Mouse (Mus musculus) kidney, adult 18-20 months (tissue): ENCODE data around the gene Mesp2.

Experiments used
- DNase-seq: peaks from one replicate; pipeline ENCODE4 v3.0.0; 2021

The Mesp2 gene

DNA sequence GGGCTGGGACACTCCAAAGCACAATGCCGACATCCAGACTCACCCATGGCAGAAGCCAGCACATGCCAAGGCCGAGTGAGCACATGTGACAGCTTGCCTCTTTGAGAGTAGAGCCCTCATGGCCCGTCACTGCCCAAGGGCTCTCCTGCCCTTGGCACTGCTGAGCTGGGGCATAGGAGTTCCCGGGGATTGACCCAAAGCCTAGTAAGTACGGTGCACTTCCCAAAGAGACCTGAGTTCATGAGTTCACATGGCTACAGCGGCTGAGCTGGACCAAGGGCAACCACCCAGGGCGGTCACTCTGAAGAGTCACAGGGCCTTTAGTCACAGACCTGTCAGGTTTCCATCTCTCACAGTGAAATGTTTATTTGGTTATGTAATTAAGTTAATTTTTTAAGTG lies 2.0 kb upstream of the Mesp2 start:
- DNase-seq: no peak

DNA sequence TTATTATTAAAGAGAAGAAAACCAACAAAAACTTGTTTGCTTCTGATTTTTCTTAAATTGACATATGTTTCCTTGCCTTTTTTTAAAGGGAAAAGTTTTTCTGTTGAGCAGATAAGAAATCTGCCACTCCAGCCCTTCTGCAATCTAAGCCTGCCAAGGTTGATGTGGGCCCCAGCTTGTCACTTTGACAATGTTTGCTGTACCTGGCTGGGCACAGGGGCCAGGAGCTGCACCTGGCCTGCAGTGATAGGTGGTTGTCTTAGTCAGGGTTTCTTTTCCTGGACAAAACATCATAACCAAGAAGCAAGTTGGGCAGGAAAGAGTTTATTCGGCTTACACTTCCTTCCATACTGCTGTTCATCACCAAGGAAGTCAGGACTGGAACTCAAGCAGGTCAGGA lies 2.9 kb downstream of the Mesp2 start:
- no peak for DNase-seq

DNA sequence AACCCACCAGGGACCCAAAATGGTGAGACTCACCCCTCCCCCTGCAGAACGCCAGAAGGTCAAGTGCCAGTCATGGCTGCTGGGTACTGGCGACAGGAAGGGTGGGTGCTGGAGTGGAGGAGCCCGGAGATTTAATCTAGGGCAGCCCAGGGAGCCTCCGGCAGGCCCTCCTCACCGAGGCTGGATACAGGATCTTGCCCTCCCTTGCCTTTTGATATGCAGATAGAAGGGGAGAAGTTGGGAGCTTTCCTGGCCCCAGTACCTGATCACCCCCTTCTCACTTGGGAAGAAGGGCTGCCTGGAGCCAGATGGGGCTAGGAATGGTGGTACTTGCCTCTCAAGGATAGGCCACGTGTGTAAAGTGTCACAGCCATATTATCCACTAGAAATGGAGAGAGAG lies 7.8 kb downstream of the Mesp2 start:
- DNase-seq: no peak

DNA sequence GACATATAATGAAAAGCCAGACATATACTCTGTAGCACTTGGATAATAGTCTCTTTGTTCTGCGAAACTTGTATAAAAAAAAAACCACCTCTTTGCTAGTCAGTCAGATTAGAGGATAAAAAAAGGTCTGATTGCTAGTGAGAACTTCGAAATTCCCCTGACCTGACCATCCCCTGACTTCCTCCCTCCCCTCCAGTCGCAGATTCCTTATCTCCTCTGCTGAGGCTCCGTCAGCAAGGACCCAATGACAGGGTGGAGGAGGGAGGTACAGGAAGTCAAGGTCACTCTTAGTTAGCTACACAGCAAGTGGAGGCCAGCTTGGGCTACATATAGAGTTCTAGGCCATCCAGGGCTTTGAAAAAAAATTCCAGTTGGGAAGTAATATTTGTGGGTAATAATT lies 9.0 kb downstream of the Mesp2 start:
- DNase-seq: no peak

DNA sequence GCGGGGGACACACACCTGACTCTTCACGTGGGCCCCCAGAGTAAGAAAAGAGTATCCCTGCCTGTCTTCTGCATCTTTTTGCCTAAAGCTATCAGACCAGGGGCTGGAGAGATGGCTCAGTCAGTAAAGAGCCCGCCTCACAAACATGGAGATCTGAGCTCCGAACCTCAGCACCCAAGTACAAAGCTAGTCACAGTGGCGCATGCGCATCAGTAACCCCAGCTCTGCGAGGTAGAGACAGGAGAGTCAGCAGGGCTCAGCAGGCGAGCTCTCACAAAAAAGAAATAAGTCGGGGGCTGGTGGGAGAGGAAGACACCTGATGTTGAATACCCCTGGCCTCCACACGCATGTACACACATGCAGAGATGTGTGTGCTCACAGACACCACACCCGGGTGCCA lies 9.5 kb downstream of the Mesp2 start:
- no peak for DNase-seq

DNA sequence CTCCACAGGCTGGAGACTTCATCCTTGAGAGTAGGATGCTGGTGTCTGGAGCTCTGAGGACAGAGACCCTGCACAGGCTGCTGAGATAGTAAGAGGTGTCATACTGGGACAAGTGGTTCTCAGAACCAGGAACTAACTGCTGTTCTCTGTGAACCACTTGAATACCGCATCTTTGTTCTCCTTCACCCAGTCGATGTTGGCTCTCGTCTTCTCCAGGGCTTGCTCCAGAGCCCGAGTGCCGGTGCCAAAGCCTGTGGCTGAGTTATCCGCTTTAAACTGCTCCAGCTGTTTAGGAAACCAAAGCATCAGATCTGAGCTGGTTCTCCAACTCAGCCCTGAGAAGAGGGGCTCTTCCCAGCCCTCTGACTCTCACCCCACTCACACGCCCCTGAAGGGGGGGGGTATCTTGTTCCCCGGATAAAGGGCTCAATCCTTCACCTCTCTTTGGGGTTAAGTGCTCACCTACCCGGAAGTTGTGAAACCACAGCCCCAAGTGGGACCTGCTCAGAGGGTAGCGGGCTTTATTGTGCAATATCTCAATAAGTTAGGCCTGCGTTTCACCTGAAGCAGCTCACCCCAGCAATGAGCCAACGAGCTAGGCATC lies 11.7 kb downstream of the Mesp2 start:
- DNase-seq: no peak

DNA sequence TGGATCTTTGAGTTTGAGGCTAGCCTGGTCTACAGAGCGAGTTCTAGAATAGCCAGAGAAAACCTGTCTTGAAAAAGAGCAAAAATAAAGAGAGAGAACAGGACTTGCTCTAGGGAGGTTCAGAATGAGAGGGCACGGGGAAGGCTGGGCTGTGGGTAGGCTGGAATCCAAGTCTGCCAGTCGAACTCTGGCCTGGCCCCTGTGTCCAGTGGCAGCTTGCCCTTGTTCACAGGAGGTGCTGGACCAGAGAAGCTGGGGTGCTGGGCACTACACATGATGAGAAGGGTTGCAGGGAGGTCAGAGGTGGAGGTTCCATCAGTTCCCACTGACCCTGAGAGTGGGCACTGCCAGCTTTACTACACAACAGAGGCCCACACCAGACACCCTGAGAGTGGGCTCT lies 17.8 kb downstream of the Mesp2 start:
- DNase-seq: peak; percentile 66

DNA sequence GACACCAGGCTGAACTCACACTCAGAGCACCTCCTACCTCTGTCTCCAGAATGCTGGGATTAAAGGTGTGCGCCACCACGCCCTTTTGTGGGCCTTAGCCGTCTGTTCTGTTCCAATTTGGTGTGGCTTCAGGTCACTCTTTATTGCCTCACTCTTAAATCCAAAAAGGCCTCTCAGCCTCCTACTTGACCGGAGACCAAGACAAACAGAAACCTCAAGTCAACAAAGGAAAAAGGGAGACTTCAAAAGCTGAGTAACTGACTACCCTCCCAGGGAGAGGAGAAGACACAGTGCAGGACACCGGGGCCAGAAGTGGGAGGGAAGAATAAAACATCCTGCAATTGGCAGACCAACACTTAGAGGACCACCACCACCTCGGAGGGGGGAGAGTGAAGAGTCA lies 20.6 kb downstream of the Mesp2 start:
- no peak for DNase-seq

DNA sequence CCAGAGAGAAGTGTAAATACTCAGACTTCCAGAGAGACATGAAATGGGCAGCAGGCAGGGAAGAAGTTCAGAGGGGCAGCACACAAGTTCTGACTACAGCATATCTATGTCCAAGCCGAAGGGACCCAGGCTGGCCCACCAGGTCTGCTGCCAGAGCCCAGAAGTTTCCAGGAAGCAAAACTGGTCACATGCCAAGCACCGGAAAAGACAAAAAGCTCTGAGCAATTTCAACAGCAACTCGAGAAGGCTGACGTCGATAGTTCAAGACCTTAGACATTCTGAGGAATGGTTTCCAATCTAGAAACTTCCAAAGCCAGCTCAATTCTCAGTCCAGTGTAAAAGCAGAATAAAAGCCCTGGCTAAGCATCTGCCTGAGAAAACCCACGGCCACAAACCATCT lies 21.1 kb downstream of the Mesp2 start:
- DNase-seq: peak; percentile 26

DNA sequence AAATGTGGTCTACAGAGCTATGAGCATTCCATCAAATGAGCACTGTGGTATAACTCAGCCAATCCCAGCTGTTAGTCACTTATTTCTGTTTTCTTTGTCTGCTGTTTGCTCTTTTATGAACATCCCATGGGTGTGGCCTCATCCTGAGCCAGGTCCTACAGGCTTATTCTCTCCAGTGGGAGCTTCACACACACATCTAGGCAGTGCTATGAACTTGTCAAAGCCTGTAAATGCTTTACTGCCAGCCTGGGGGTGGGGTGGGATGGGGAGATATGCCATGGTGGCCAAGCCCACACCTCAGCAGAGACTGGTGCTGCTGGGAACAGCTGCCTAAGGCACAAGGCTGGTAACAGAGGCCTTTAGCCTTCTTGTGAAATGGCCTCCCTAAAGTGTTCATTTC lies 22.5 kb downstream of the Mesp2 start:
- DNase-seq: no peak

DNA sequence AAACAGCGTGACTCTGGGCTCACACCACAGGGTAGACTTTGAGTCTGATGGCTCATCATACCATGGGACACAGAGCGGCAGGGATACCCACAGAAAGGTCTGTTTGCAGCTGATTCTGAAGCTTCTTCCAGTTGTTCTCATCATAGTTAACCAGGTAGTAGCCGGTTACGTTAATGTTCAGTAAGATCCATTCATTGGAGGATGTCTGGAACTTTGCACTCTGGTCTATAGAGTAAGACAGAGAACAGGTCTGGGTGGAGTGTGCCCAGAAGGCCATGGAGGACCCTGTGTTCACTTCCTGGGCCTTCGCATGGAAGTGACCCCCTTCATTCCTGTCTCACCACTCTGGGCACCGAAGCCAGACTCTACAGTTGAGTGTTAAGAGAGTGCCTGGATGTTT lies 24.7 kb downstream of the Mesp2 start:
- no peak for DNase-seq

DNA sequence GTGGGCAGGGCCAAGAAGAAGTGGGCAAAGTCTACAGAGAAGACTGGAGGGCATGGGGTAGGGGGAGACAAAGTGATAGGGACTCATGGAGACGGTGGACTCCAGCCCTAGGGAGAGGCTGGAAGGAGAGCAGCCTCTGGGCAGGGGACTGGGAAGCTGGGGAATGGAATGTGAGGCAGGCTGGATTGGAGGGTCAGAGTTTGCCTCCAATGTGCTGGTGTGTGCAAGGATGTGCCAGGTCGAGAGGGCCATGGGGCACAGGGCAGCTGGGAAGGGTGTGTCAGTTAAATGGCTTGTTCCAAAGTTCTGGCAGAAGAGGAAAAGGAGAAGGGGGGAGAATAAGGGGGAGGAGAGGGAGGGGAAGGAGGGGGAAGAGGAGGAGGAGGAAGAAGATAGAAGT lies 26.7 kb downstream of the Mesp2 start:
- peak; percentile 60 for DNase-seq

DNA sequence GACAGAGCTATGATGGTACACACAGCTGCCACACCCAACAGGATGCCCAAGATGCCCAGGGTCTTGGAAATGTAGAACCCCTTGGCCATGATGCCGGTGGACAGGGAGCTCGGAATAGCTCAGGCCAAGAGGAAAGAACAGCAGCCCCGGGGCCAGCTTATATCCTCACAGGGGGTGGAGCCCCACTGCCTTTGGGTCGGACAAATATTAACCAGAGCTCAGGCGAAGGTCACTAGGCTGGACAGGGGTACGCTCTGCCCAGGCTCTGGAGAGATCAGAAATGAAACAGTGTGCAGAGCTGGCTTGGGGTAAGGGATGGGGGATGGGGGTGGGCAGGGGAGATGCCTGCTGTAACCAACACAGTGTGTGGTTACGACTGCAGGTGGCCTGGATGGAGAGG lies 31.6 kb downstream of the Mesp2 start:
- DNase-seq: peak; percentile 82

DNA sequence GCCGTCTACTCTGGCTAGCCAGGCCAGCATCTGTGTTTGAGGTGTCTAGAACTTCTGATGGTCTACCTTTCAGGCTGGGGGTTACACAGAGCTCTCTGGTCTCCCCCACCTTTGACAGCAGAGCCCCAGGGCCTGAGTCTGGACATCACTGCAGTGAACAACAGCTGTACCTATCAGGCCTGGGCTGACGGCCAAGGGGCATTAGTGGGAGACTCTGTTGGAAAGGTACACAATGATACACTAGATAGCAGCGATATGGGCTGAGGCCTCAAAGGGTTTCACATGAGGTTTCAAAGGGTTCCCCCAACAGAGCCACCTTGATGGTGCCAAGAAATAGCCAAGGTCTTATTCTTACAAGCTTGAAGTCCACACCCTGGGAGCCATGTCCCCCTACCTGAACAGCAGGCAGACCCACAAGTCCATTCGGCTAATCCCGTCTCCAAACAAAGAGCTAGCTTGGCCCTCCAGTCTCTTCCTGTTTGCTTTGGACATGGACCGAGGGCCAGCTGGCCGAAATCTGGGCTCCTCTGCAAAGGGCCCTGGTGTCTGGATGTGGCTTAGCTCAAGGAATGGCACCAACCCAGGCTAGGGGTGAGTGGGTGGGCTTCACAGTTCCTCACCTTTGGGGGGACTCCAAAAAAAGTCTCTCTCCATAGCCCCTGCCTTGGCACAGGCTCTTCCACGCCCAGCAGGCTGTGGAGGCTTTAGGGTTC lies 33.7 kb downstream of the Mesp2 start:
- DNase-seq: peak; percentile 23

DNA sequence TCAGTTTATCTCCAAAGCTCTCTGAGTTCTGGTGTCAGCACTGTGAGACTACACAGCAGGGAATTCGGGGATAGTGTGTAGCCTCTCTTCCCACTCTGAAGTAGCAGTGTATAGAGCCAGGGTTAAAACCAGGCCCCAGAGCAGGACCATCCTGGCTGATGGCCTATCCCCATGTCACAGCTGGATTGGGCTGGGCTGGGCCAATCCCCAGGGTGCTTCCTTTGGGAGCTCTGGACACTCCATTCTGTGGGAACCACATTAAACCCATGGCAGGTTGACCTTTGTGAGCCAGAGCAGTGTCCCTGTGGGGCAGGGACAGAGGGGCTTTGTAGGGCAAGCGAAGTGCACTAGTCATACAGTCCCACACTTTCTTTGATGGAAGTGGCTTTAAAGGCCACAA lies 35.8 kb downstream of the Mesp2 start:
- no peak for DNase-seq

DNA sequence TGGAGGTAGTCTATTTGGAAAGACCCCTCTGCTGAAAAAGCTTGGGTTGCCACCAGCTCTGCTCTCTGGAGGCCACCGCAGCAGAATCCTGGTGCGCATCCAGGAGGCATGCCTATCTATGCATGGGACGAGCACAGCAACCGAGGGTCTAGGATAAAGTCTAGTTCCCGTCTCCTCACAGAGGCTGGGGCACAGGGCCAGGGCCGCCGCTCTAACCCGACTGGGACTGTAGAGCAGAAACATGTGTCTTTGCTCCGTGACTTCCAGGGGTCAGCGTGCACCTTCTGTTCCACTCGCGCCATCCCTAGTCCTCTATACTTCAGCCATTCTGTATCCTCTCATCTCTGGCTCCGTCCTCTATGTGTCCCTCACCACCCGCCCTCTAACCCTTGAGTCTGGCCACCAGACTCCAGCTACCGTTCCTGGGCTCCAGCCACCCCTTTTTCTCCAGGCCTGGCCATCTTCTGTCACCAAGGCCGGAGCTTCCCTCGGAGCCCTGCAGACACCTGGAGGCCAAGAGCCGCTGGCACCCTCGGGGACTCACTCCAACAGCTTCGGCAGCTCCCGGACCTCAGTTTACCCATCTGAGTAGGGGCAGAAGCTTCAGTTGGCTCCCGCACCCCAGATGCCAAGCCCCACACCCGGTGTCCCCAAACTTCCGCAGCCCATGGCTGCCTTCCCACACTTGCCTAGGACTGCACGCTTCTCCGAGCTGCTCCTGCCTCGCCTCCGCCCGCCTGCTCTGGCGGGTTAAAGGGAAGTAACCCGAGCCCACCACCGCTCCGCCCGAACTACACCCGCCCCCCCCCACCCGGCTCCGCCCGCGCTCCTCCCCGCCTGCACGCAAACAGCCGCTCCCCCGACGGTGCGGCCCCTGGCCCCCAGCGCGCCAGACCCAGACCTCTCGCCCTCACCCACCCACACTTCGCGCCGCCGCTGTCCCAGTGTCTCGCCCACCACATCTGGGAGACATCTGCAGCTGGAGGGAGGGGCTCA lies 37.2 kb downstream of the Mesp2 start:
- DNase-seq: no peak

DNA sequence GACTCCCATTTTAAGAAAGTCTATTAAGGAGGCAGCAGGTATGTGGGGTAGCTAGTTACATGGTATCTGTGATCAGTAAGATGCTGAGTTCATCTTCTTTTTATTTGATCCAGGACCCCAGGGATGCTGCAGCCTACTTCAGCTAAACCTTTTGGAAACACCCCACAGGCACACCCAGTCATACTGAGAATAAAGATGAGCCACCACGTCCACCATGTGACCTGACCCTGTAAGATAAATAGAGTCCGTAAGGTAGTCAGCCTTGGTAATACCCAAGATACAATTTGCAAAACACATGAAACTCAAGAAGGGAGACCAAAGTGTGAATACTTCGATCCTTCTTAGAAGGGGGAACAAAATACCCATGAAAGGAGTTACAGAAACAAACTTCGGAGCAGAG lies 45.8 kb downstream of the Mesp2 start:
- no peak for DNase-seq

DNA sequence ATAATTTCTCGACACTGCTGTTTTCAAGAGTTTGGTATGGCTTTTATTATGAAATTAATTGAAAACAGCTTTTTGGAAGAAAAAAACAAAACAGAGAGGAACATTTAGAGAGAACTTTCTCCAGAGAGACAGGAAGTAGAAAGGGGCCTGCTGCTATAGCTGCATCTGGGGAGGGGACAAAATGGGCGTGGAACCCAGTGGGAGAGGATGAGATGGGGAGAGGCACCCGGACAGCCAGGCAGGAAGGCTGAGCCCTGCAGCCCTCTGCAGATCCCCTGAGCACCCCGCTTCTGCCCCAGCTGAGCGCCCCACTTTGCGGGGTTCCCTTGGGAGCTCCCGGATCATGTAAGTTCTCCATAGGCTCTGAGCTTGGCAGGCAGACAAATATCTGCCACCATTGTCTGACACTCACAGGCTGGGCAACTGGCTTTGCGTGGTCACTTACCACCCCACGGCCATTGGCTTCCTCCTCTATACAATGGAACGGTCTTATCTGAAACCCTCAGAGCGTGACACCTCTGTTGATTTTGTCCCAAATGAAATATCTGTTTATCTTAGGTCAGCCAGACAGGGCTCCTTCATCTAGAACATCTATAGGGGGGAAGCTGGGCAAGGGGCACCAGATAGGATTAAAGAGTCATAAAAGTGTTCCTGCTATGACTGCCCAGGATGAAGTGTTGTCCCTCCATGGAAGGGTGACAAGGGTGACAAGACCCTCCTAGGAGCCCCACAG lies 47.8 kb downstream of the Mesp2 start:
- no peak for DNase-seq

DNA sequence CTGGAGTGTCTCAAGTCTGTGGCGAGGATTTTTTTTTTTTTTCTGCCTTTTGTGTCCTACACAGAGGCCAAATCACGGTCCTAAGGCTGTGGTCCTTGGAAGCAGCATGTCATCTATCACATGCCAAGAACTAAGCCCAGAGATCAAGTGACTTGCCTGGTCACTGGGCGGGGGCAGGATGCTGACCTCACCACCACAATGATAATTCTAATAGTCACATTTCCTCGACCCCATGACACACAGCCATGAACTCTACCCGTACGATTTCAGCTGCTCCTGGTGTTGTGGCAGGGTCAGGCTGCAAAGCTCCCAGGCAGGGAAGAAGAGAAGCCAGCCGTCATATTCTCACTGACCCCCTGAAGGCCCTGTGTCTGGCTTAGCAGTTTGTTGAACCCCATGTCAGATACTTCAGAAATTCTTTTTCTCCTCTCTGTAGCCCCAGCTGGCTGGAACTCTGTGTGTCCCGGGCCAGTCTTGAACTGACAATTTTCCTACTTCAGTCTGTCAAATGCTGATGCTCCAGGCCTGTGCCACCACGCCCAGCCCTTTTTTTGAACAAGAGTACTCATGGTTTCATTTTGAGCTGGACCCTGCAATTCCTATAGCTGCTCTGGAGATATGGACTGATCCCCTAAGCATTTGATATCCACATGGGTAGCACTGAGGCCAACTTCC lies 48.6 kb downstream of the Mesp2 start:
- DNase-seq: no peak

DNA sequence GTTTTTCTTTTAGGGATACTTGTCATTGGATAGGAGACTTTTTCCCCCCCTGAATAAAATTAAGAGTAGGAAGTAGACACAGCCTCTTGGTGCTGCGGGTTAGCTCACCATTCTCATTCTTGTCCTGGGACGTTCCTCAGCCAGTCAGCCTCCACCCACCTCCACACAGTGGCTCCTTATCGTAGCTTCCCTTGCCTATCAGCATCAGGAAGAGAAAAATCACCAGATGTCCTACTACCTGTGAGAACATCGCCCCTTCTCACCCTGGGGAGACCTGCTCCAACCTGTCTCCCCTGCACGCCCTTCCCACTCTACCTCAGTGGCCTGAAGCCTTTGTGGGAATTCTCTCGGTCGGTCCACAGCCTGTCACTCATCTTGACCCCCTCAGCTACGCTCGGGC lies 50.3 kb downstream of the Mesp2 start, which contains the start of gene Anpep:
Gene Anpep (minus strand): TSS at position 249 of the 400 bp plus-strand sequence.
- DNase-seq: no peak

DNA sequence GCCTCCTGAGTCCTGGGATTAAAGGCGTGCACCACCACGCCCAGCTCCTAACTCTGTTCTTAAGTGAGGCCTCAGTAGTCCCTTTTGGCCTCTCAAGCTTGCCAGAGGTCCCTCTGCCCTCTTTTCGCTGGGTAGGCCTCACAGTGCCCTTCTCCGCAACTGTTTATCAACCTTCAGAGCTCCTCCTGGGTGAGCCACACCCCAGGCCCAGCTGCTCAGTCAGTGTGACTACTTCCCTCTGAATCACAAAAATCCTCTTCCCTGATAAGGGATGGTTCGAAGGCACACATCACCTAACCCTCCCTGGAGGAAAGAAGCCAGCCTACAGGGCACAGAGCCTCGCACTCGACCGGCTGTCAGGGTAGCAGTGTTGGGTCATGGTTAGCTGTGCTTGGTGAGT lies 51.3 kb downstream of the Mesp2 start:
- DNase-seq: no peak
